Mouse (Mus musculus): ENCODE results near the gene Nod2. TPM values are rescaled to one million over a fixed set of nuclear protein-coding genes. Genes with fewer than 3 reads are reported as not detected.
A peak's percentile ranks its signal among the peaks of the same experiment; 100 is the strongest.

The Nod2 gene
- polyA plus RNA-seq, 1 experiment from 2014 or later, result not detected

GRCm38 (mm10) chr8:88693376-88693775 lies 46.3 kb downstream of the Nod2 start:
- TF ChIP-seq CTCF (IDR thresholded peaks at IDR 0.05), result no peak
- in situ Hi-C loops (cut with MboI; ENCODE audit: low pct_unique_long_range_greater_than_20kb), result no loop called here
- POLR2A ChIA-PET, result no interaction called here

GRCm38 (mm10) chr8:88694291-88694690 lies 47.2 kb downstream of the Nod2 start:
- ChIA-PET CTCF (no interaction called here), POLR2A (no interaction called here)
- no peak for TF ChIP-seq CTCF (IDR thresholded peaks at IDR 0.05)
- H3K27me3 ChIP-seq, result no peaks in the 10 kb centered on the region
- in situ Hi-C loops (cut with MboI; ENCODE audit: low pct_unique_long_range_greater_than_20kb), result no loop called here
- DNase-seq (ENCODE audit: low read depth, low spot score) (no peak), ATAC-seq (no peak)

More at GRCm38 (mm10) chr8:88693376-88693775, 46.3 kb downstream of the Nod2 start:
- no peaks in the 10 kb centered on the region for H3K27me3 ChIP-seq
- CTCF ChIA-PET, result no interaction called here
- DNase-seq (ENCODE audit: low read depth, low spot score) (no peak), ATAC-seq (no peak)

- no peak for ATAC-seq
- POLR2A ChIA-PET, result no interaction called here
- TF ChIP-seq CTCF (IDR thresholded peaks at IDR 0.05), result no peak
- CTCF ChIA-PET, result interaction anchor here (1.2 kb wide), 1 partner anchor 60 kb away, joined by 3 read pairs; no protein-coding TSS in a partner anchor
- DNase-seq (ENCODE audit: low read depth, low spot score), result no peak
- H3K27me3 ChIP-seq, result no peaks in the 10 kb centered on the region
- in situ Hi-C loops (cut with MboI; ENCODE audit: low pct_unique_long_range_greater_than_20kb), result no loop called here
These were observed 49.1 kb downstream of the Nod2 start for GRCm38 (mm10) chr8:88696228-88696627.

- in situ Hi-C loops (cut with MboI; ENCODE audit: low pct_unique_long_range_greater_than_20kb), result no loop called here
- H3K27me3 ChIP-seq, result no peaks in the 10 kb centered on the region
- peak; percentile 96 for DNase-seq (ENCODE audit: low read depth, low spot score)
- ChIA-PET CTCF (interaction anchor here (1.2 kb wide), 1 partner anchor 59 kb away, joined by 3 read pairs; no protein-coding TSS in a partner anchor), POLR2A (no interaction called here)
- ATAC-seq, result peak; percentile 99
- no peak for TF ChIP-seq CTCF (IDR thresholded peaks at IDR 0.05)
These were observed 49.9 kb downstream of the Nod2 start, which contains the start of gene Cyld for GRCm38 (mm10) chr8:88696721-88697641. Gene Cyld, plus strand, starts transcription at chr8:88697028.

DNA sequence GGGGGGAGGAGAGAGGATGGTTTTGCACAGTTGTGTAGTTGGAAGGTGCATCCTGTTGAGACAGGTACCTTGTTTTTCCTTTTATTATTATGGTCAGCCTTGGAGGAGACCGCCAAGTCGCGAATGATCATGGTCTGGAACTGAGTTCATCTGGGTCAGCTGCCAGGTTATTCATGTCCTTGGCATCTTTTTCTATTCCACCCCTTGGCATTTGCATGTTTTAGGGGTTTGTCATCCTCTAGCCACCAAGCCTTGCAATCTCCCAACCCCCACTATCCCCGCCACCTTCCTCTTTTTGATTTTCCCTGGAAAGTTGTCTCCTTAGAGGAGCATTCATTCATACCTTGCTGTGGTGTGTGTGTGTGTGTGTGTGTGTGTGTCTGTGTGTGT lies 50.5 kb downstream of the Nod2 start:
- no peaks in the 10 kb centered on the region for H3K27me3 ChIP-seq
- DNase-seq (ENCODE audit: low read depth, low spot score) (peak; percentile 60), ATAC-seq (peak; percentile 22)
- ChIA-PET POLR2A (no interaction called here), CTCF (no interaction called here)
- in situ Hi-C loops (cut with MboI; ENCODE audit: low pct_unique_long_range_greater_than_20kb), result no loop called here
- no peak for TF ChIP-seq CTCF (IDR thresholded peaks at IDR 0.05)

DNA sequence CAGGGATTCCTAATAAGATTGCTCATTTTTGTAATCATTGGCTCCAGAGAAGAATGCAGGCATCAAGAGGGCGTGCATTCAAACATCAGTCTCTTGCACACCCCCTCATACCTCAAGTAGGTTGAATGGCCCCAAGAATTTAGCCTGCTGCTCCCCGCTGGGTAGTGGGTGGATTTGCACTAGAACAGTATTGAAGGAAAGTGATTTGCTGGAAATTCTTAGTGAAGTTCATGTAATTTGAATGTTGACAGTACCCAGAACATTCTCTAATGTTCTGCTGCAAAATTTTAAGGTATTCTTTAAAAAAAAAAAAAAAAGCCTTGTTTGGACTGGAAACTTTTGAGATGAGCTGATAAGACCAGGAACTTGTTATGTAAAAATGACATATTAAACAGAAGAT lies 50.9 kb downstream of the Nod2 start:
- no peaks in the 10 kb centered on the region for H3K27me3 ChIP-seq
- no peak for TF ChIP-seq CTCF (IDR thresholded peaks at IDR 0.05)
- DNase-seq (ENCODE audit: low read depth, low spot score) (no peak), ATAC-seq (no peak)
- in situ Hi-C loops (cut with MboI; ENCODE audit: low pct_unique_long_range_greater_than_20kb), result no loop called here
- ChIA-PET POLR2A (interaction anchor here (0.6 kb wide), 1 partner anchor 347 kb away, joined by 4 read pairs; no protein-coding TSS in a partner anchor), CTCF (no interaction called here)

DNA sequence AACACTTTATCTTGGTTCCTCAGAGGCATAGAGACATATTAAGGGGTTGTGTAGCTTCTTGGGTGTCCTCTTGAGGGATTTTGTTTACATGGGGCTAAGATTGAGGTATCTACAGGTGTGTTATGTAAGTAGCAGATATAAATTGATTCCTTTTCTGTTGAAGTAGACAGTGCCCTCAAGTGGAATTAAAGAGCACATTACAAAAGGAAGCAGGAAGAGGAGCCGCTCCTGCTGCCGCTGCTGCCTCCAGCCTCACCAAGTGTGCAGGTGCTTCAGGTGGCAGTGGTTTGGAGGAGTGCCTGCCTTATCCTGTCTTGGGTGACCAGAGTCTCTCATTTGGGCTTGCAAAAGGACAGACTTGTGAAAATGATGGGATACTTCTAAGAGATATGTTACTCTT lies 54.5 kb downstream of the Nod2 start:
- ChIA-PET POLR2A (no interaction called here), CTCF (interaction anchor here (1.0 to 1.7 kb wide), 4 partner anchors 13 to 53 kb away, joined by 3 to 5 read pairs (median 4); no protein-coding TSS in a partner anchor)
- H3K27me3 ChIP-seq, result no peaks in the 10 kb centered on the region
- TF ChIP-seq CTCF (IDR thresholded peaks at IDR 0.05), result no peak
- in situ Hi-C loops (cut with MboI; ENCODE audit: low pct_unique_long_range_greater_than_20kb), result loop anchor here (5.0 to 25.0 kb wide), 2 partner anchors 69 to 439 kb away; partner anchors contain the start of gene Adcy7
- no peak for ATAC-seq
- DNase-seq (ENCODE audit: low read depth, low spot score), result no peak

DNA sequence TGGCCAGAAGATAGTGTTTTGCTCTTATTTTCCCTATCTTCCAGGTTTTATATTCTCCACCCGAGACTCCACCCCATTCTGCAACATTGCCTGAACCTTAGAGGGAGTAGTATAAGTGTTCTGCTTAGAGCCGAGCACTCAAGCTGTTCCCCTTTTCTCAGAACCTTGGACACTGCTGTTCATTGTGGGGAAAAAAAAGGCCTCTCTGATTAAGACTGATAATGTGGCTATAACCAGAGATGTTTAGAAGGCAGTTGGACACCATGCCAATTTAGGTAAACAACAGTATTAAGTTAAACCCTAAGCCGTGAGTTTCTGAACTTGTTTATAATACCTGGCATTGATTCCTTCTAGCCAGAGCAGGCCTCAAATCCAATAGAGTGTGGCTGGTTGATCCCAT lies 55.7 kb downstream of the Nod2 start:
- CTCF ChIA-PET, result interaction anchor here (1.1 kb wide), 1 partner anchor 22 kb away, joined by 3 read pairs; no protein-coding TSS in a partner anchor
- no peak for ATAC-seq
- no peak for TF ChIP-seq CTCF (IDR thresholded peaks at IDR 0.05)
- POLR2A ChIA-PET, result no interaction called here
- in situ Hi-C loops (cut with MboI; ENCODE audit: low pct_unique_long_range_greater_than_20kb), result loop anchor here (5.0 to 25.0 kb wide), 2 partner anchors 71 to 441 kb away; partner anchors contain the start of gene Adcy7
- H3K27me3 ChIP-seq, result no peaks in the 10 kb centered on the region
- no peak for DNase-seq (ENCODE audit: low read depth, low spot score)

GRCm38 (mm10) chr8:88723256-88723963 lies 76.3 kb downstream of the Nod2 start:
- ChIA-PET CTCF (interaction anchor here (2.3 kb wide), 1 partner anchor 32 kb away, joined by 6 read pairs; no protein-coding TSS in a partner anchor), POLR2A (no interaction called here)
- no peak for TF ChIP-seq CTCF (IDR thresholded peaks at IDR 0.05)
- H3K27me3 ChIP-seq, result no peaks in the 10 kb centered on the region
- DNase-seq (ENCODE audit: low read depth, low spot score) (no peak), ATAC-seq (no peak)
- in situ Hi-C loops (cut with MboI; ENCODE audit: low pct_unique_long_range_greater_than_20kb), result loop anchor here (25.0 kb wide), 1 partner anchor 461 kb away; the partner anchor contains the start of gene Adcy7

Other genes starting within 250 kb of the Nod2 start
- 0.04 TPM for gene Nkd1, start 126.0 kb upstream of the Nod2 start, polyA plus RNA-seq (2021)
- gene Snx20, start 11.2 kb upstream of the Nod2 start, polyA plus RNA-seq (2021), result 0.03 TPM
- 46.7 TPM for gene Cyld, start 49.7 kb downstream of the Nod2 start, polyA plus RNA-seq (2021)

All from Patski (cell line).